In genomic region chr8:15364546-15364945, GRCm38 (mm10) we compare ENCODE assay signal across 17 mouse cellular contexts.
A peak's percentile ranks its signal among the peaks of the same experiment; 100 is the strongest.
DNase-seq lines count a peak whose midpoint lies in the region; ATAC-seq lines count a peak whose summit lies in the region.
"Had no signal": no experiment of that assay in that cellular context is flagged by ENCODE, and none has a peak within 500 bp of the region (broad histone marks: within the 10 kb centered on the region; RNA-seq: fewer than 3 reads in every experiment).

No protein-coding gene starts in this region.

- DNase-seq in brain, adult 2 months (ENCODE audit: low read depth, low spot score): peak; percentile 55
- DNase-seq: adrenal gland, adult 2 months; adrenal gland, adult 8-10 months; adrenal gland, postnatal 10 days; adrenal gland, postnatal 14 days; adrenal gland, postnatal 25 days; adrenal gland, postnatal 36 days; B cell, adult 2 months; cerebellum, adult 11 months; cerebellum, adult 11-12 months; cerebellum, adult 18-20 months; cerebellum, adult 2 months; cerebellum, adult 8-10 months had no signal

- ATAC-seq in frontal cortex, adult (ENCODE audit: low TSS enrichment): no peak
- ATAC-seq: activated CD4-positive, CD25-positive, alpha-beta regulatory T cell, adult 4 months; CD4-positive, CD25-positive, alpha-beta regulatory T cell, adult 4 months; Patski had no signal
